Mouse (Mus musculus) heart, postnatal 25 days (tissue): ENCODE data around the gene Tead3. TPM values are rescaled to one million over a fixed set of nuclear protein-coding genes. Genes with fewer than 3 reads are reported as not detected.
A peak's percentile ranks its signal among the peaks of the same experiment; 100 is the strongest.

ENCODE experiments used
- DNase-seq: peaks from one replicate; pipeline ENCODE4 v3.0.0; 2022; ENCODE audit warnings: low spot score
- intact Hi-C: fragments of 180-260 bp; cut with DNase I; formaldehyde crosslinking; loops from one replicate; pipeline ENCODE4 v1.15.1; 2025
- total RNA-seq, 2 experiments: library from RNA; stranded (reverse); gene quantifications; 2 replicates each; pipeline ENCODE4 v1.2.3; 2021

Gene Tead3
- total RNA-seq, 2 experiments from 2014 or later, result 12.2 to 14.4 TPM

DNA sequence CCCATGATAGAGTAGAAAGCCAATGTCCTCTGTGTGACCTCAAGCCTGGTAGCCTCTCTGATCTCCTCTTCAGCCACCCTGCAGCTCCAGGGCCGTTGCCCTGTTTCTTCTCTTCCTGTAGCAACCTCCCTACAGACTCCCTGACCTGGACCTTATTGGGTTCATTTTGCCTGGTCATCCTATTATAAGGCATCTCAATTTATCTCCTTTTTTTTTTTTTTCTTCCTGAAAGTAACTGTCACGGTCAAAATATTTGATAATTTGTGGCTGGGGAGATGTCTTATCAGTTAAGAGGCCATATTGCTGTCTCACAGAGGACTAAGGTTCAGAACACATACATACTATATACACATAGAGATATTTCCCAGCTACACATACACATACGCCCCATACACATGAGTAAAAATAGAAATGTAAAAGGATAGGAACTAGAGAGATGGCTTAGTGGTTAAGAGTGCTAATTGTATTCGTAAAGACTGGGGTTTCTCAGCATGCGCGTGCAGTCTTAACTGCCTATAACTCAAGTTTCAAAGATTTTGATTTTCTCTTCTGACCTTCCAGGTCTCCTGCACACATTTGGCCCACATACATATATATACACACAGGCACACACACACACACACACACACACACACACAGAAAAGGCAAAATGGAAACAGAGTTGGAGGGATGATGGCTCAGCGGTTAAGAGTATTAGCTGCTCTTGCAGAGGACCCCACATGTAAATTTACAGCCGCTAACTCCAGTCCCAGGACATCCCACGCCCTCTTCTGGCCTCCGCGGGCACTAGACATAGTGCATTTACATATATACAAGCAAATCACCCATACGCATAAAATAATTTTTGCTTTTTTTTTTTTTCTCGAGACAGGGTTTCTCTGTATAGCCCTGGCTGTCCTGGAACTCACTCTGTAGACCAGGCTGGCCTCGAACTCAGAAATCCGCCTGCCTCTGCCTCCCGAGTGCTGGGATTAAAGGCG lies 38.1 kb downstream of the Tead3 start:
- DNase-seq, result no peak
- intact Hi-C loops, result no loop called here

DNA sequence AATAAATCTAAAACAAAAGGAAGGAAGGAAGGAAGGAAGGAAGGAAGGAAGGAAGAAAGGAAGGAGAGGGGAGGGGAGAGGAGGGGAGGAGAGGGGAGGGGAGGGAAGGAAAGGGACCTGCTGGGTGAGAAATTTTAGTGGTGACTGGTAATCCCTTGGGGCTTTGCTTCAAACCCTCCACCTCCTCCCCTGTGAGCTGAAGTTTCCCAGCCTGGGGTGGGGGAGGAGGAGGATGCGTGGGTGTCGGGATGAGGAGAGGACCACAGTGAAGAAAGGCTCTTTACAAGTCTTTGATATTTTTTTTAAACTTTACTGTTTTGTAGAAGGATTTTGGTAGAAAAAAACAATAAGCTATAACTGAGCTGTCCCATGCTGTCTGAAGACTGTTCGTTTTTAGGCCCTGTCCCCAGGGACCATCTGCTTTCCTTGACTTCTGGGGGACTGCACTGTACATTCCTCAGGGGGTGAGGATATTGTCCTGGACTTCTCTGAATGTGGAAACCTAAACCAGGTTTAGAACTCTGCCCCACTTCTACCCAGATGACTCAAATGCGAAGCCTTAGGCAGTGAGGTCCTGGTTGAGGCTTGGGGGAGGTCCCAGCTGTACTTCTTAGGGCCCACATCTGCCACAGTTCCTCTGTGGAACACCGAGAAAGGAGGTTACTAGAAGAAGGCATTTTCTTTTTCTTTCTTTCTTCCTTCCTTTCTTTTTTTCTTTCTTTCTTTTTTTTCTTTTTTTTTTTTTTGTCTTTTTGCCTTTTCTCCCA lies 39.1 kb downstream of the Tead3 start:
- no peak for DNase-seq
- intact Hi-C loops, result no loop called here

DNA sequence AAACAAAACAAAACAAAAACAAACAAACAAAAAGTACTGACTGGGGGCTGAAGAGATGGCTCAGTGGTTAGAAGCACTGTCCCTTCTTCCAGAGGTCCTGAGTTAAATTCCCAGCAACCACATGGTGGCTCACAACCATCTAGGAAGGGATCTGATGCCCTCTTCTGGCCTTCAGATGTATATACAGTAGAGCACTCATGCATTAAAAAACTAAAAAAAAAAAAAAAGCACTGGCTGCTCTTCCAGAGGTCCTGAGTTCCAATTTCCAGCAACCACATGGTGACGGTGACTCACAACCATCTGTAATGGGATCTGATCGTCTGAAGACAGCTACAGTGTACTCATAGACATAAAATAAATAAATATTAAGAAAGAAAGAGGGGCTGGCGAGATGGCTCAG lies 39.8 kb downstream of the Tead3 start:
- intact Hi-C loops, result no loop called here
- no peak for DNase-seq

DNA sequence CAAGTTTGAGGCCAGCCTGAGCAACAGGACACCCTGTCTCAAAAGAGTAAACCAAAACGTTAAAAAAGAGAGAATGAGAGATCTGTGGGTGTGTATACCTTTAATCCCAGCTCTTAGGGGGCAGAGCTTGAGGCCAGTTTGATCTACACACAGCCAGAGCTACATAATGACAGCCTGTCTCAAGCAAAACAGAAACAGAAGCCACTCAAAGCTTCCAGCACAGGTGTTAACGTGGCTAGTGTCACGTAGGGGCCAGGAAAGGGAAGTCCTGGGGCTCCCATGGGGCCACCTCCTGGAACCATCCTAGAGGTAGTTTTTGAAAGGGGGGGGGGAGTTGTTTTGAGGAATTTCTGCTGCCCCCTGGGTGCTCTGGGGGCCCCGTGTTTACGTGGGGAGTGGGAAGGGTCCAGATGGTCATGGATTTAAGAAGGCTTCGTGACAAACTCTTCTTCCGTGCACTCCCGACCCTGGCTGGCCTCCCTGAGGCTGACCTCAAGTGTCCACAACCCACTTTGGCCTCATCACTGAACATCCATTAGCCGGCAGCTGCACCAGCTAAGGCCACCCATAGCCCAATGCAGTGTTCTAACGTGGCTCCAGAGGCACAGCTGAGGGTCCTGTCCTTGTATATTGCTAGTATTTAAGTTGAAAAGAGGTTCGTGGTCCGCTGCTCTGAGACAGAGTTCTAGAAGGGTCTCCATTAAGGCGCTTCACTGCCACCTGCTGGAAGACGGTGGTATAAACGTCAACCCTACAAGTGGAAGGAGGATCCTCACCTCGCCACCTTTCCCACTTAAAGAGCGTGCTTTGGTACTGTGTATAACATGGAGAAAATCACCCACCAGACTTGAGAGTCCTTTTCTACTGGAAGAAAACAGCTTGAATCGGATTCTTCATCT lies 42.1 kb downstream of the Tead3 start:
- intact Hi-C loops, result loop anchor here (1.0 to 2.0 kb wide), 2 partner anchors 82 to 102 kb away; partner anchors contain the start of gene Def6
- DNase-seq, result peak; percentile 58

DNA sequence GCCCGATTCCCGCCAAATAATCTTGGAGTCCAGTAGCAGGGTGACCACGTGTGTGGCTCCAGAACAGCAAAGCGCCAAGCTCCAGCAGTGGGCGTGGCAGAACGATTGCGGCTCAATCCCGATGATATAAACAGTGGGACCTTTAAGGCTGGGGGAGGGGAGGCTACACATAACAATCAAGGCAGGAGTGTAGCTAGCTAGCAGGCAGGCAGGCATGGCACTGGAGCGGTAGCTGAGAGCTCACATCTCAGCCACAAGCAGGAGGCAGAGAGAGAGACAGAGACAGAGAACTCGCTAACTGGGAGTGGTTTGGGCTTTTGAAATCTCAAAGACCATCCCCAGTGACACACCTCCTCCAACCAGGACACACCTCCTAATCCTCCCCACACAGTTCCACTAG lies 45.4 kb downstream of the Tead3 start:
- DNase-seq, result no peak
- intact Hi-C loops, result no loop called here

DNA sequence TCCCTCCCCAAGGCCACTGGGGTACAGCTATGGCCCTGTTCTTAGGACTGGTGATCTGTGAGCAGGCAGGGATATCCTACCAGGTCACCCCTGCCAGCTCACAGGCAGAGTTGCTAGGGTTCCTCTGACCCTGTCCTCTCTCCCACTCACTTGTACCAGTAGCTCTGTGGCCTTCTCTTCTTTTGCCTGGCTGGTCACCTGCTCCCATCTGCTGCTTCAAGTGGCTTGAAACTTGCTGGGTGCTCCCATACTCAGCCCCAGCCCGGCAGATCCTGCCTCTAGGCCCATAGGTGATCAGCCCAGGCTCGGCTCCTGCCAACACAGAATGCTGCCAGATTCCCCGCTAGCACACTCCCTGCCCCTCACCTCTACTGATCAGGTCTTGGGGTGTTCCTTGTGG lies 49.8 kb downstream of the Tead3 start:
- no peak for DNase-seq
- intact Hi-C loops, result no loop called here

DNA sequence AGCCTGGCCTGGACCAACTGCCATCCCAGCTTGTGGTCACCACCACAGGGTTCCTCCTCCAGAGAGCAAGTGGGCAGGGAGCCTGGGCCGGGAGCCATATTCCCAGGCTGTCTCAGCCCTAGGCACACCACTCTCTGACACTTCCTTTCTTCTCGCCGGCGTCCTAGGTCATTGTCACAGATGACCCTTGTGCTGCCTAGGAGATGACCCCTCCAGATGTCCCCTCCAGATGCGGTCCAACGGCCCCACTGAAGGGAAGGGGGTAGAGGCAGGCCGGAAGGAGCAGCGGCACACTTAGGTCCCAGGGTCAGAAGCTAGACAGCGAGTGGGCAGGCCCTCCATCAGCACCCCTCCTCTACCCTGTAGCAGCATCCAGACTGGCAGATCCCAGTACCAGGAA lies 50.3 kb downstream of the Tead3 start:
- intact Hi-C loops, result no loop called here
- no peak for DNase-seq

DNA sequence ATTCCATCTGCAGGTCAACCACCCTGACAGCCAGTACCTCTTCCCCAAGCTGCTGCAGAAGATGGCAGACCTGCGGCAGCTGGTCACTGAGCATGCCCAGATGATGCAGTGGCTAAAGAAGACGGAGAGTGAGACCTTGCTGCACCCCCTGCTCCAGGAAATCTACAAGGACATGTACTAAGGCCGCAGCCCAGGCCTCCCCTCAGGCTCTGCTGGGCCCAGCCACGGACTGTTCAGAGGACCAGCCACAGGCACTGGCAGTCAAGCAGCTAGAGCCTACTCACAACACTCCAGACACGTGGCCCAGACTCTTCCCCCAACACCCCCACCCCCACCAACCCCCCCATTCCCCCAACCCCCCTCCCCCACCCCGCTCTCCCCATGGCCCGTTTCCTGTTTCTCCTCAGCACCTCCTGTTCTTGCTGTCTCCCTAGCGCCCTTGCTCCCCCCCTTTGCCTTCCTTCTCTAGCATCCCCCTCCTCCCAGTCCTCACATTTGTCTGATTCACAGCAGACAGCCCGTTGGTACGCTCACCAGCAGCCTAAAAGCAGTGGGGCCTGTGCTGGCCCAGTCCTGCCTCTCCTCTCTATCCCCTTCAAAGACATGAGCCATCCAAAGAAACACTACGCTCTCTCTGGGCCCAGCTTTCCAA lies 50.8 kb downstream of the Tead3 start:
- no peak for DNase-seq
- intact Hi-C loops, result no loop called here

DNA sequence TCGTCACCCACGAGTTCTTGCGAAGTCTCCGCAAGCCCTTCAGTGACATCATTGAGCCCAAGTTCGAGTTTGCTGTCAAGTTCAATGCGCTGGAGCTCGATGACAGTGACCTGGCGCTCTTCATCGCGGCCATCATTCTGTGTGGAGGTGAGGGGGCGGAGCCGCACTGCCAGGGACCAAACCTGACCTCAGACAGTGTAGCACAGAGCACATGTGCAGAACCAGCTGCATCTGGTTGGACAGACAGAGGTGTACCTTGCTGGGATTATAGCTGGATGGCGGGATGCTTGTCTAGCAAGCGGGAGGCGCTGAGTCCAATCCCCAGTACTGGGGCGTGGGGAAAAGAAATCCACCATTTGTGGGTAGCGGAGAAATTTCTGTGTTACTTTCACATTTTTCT lies 51.7 kb downstream of the Tead3 start:
- intact Hi-C loops, result no loop called here
- DNase-seq, result no peak

DNA sequence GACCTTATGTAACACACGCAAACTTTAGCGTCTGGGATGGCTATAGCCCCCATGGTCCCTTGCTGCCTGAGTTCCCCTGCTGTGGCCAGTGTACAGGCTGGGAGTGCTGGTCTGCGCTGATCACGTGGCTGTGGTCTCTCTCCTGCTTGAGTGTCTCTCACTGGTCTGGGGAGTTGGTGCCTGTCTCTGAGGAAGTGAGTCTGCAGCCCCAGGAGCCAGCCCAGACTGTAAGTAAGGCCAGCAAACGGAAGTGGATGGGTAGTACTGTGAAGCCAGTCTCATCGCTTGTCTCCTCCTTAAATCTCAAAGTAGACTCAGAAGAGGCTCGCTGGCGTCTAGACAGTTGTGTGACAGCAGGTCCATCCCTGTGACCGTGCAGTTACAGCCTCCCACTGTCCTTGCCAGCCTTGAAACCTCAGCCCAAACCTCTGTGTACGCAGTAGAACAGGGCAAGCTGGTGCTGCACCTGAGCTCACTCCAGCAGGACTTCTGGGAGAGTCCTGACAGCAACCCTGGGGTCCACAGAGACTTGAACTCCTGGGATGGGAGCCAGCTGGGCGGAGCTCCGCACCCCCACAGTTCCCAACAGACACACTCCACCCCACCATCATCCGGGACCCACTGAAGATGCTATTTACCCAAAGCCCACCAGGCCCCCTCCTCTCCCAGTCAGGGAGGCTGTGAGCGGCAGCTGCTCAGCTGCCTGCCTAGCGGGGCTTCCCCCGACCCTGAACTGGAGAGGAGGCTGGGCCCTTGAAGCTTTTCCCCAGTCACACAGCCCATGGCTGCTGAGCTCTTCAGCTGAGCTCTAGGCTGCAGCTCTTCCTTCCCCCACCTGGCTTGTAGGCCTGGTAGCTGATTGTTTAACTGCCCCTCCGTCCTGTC lies 55.9 kb downstream of the Tead3 start:
- intact Hi-C loops, result no loop called here
- DNase-seq, result no peak

DNA sequence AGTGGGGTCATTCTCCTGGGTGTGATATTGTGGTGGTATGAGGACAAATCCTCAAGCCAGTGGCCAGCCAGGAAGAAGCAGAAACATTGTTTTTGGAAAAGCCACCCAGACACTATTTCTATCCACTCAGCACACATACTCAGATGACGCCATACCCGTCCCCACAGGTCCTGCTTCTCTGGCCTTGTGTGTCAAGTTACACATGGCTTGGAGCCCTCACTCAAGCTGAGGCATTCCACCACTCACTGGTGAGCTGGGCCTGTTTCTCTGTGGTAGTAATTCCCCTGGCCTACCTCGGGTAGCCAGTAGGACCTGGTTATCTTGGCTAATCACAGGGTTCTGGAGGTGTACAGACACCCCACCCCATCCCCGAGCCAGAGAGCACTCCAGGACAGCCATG lies 56.9 kb downstream of the Tead3 start:
- intact Hi-C loops, result no loop called here
- DNase-seq, result no peak

DNA sequence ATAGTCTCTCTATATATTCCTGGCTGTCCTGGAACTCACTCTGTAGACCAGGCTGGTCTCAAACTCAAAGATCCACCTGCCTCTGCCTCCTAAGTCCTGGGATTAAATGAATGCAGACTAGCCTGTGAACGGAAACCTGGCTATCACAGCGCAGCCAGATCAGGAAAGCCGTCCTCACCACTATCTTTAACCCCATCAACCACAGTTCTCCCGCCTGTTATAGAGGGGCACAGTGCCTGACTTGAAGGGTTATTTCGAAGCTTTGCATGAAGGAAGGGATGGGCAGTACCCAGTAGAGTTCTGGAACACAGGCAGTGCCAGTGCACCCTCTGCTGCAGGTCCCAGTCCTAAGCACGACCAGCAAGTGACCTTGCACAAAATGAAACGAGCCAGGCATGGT lies 59.3 kb downstream of the Tead3 start:
- no peak for DNase-seq
- intact Hi-C loops, result no loop called here

DNA sequence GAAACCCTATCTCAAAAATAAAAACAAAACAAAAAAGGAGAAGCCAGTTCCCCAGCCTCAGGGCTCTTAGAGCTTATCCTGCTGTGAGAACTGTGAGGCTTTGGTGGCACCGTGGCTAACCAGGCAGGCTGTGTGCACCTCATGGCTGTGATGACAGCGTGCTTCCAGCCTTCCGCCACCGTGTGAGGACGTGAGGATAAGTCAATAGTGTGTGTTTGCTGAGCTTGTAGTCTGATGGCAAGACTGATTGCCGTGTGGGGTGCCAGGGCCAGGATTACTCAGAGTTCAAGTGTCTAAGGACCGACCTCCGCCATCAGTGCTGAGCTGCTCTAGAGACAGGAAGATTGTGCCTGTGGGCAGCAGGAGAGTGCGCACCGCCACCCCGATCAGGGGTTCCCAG lies 59.9 kb downstream of the Tead3 start:
- DNase-seq, result no peak
- intact Hi-C loops, result no loop called here

DNA sequence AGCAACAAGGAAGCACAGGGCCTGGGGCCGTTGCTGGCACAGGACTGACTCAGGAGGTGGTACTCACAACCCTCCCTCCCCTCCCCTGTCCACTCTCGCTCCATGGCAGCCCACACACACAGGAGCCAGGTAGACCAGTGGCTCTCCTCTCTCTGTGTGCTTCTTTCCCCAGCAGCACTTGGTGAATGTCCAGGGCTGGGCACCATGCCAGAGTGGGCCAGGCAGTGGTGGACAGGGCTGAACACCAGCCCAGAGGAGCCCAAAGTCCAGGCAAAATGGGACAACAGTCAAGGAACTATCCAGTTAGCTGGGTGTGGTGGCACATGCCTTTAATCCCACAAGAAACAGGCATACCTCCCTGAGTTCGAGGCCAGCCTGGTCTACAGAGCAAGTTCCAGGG lies 60.4 kb downstream of the Tead3 start:
- intact Hi-C loops, result no loop called here
- DNase-seq, result no peak

DNA sequence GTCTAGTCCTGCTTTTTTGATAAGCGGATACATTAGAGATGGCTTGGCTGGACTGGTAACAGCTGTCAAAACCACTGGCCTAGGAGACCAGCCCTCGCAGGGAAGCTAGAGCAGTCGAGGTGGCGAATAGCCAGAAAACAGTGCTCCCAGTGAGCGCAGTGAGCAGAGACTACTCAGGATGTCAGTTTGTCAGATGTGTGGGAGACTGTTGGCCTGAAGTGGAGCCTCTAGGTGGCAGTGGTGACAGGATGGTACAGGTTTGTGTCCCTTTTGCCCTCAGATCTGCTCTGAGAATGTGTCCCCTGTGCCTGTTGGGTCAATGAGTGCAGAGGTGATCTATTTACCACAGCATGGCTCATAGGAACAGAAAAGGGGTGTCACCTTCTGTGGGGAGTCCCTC lies 62.6 kb downstream of the Tead3 start:
- intact Hi-C loops, result no loop called here
- no peak for DNase-seq

DNA sequence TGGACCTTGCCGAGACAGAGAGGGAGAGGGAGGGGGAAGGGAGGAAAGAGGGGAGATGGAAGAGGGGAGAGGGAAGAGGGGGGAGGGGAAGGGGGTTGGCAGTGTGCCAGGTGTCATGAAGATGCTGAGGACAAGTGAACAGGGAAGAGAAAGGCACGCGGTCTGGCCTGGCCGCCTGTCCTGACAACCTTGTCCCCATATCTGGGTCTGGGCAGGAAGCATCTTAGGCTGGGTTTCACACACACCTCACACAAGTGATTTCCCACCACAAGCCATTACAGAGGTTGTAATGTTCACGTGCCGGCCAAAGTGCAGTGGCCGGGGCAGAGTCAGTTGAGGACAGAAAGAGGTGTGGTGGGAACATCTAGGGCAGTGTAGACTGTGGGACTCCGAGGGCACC lies 63.0 kb downstream of the Tead3 start:
- intact Hi-C loops, result no loop called here
- DNase-seq, result no peak

DNA sequence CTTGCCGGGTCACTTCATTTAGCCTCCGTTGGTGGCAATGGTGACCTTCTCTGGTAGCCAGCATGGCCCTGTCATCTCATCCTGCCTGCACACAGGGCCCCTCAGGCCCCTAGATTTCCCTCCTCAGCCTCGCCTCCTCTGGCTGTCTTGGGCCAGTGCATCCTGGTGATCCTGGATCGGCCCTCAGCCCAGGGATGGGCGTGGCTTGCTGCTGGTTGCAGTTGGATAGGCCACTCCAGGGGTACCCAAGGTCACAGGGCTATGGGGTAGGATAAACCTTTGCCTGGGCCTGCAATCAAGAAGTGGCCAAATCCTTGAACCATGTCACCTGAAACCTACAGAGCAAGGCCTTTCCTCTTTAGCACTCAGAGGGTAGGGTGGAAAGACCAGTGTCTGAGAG lies 63.7 kb downstream of the Tead3 start:
- no peak for DNase-seq
- intact Hi-C loops, result no loop called here

DNA sequence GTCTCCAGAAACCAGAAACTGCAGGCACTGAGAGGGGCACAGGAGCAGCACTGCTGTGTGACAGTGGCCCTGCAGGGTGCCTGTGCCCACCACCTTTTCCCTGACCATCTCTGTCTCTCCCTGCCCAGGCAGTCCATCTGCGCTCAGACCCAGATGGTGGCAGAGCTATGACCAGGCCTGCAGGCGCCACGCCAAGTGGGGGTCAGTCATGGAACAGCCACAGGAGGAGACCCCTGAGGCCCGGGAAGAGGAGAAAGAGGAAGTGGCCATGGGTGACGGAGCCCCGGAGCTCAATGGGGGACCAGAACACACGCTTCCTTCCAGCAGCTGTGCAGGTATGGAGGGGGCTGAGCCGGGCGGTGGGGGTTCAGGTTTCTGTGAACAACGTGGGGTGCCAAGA lies 64.5 kb downstream of the Tead3 start:
- intact Hi-C loops, result no loop called here
- no peak for DNase-seq

DNA sequence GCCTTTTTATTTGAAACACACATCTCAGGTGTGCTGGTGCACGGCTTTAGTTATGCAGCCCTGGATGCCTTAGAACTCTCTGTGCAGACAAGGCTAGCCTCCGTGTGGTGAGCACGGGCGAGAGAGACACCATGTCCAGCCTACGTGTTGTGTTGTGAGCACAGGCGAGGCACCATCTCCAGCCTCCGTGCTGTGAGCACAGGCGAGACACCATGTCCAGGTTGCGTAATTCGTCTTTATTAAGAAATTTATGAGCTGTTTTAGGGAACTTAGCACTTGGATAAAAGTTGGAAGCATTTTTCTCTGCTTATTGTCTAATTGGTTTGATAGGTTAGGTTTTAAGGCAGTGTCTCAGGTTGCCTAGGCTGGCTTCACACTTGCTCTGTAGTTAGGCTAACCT lies 67.4 kb downstream of the Tead3 start:
- intact Hi-C loops, result no loop called here
- DNase-seq, result no peak
